Mouse (Mus musculus): Measurements from ENCODE around the gene Dhcr24. TPM values are rescaled to one million over a fixed set of nuclear protein-coding genes. Genes with fewer than 3 reads are reported as not detected.

Dhcr24 gene
- polyA plus RNA-seq, 1 experiment: 55.7 TPM

DNA sequence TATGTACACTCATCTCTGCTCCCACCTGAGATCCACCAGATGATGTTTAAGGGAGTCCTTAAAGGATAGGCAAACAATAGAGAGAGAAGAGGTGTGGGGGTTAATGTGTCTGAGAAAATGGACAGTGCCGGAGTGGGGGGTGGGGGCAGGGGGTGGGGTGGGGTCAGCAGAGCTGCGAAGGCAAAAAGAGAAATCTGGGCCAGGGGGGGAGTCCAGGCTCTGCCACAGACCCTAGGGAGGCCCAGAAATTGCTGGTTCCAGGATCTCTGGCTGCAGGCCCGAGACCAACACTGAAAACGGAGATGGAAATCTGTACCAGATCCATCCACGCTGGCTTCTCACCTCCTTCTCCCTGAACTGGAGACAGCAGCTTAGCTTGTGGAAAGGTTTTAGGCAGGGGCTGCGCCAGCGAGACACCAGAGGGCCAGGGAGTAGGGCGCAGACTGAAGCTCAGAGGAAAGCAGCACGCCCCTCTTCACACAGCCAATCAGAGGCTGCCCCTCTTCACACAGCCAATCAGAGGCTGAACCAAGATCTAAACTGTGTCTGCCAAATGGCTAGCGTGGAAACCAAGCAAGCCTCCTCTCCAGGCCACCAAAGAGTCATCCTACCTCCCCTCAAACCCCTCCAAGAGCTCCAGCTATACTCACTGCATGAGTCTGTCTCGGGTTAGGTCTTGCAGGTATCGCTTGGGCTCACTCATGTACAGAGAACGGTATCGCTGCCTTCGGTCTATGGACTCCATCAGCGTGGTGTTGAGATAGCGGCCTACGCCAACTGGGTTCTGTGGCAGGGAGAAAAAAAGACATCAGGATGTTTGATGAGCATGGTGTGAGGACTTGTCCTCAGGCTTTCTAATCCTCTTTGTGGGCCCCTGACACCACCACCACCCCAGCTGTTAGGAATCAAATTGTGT, 46.1 kb downstream of the Dhcr24 start:
- no peak for DNase-seq (ENCODE audit: low spot score)

DNA sequence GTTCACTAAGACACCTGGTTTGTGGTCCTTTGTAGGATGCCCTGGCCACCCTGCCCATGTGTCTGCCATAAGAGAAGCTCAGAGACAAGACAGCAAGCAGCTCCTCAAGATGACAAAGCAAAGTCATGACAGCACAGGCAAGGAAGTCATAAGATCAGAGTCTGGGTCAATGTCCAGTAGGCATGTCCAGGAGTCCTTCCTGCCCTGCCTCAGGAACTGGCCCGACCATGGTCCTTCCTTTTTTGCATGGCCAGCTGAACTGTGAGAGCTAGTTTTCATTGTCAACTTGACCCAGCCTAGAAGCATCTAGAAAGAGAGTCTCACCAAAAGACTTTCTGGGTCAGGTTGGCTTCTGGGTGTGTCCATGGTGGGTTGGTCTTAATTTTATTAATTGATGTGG, 47.1 kb downstream of the Dhcr24 start:
- DNase-seq (ENCODE audit: low spot score): no peak

DNA sequence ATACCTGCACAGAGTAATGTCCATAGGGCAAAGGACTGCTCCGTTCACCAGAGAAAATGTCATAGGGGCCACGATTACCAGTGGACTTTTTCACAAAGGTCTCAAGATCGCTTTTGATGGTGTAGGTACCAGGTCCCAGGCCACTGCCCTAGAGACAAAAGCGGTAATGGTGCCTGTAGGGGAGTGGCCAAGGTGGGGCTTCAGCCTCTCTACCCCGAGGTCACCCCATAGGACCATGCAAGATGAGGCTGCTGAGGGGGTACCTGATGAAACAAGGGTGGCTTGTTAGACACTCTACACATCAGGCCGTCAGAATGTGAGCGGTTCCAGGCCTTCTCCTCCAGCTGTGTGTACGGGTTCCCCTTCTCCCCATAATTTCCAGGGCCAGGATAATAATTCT, 52.3 kb downstream of the Dhcr24 start:
- DNase-seq (ENCODE audit: low spot score): no peak

DNA sequence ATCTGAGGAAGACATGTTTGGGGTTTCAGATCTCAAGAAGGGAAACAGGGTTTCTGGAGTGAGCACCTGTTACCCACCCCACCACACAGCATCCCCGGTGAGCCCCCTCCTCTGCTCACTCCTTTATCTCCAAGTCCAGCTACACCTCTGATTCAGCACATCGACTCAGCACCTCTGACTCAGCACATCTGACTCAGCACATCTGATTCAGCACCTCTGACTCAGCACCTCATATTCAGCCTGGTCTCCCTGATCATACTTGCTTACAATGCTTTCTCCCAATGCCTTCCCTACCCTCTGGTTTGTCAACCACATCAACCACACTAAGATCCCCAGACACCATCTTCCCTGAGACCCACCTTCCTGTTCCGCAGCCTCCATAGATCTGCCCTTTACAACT, 52.7 kb downstream of the Dhcr24 start:
- no peak for DNase-seq (ENCODE audit: low spot score)

DNA sequence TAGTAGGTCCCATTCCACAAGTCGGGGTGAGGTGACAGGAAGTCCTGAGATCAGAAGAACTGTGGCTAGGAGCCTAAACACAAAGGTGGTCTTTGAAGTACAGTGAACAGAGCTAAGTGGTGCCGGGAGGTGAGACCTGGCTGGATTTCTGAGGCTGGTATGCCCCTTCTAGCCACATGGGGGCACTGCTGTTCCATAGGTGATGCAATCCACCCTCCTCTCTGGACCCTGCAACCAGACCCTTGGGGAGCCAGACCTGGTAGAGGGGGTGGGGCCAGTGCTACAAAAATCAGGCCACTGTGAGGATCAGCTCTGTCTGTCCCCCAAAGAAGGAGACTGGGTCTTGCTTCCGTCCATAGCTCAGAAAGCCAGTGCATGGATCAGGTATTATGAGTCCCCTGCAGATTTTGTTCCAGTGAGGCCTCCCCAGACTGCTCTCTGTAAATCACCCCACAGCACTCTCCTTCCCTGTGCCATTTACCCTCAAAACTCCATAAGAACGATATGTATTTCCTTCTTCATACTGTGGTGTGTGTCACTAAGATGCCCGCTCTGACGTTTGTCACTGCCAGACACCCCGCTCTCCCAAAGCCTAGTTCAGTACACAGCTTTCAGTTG, 53.5 kb downstream of the Dhcr24 start:
- peak; percentile 40 for DNase-seq (ENCODE audit: low spot score)

DNA sequence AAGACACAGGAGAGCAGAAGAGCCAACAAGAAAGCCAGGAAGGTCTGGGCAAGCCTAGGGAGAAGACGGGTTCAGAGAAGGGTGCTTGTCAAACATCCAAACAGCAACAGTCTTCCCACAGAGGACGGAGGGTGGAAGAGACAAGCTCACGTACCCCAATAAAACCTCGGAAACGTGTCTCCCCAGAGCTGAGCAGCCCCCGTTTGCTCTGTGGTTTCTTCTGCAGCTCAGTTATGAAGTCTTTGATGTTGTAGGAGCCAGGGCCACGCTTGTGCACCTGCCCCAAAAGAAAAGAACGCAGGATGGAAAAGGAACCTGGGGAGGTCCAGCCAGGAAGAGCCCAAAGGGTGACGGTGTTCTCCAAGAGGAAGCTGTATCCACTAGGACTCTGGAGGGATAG, 54.0 kb downstream of the Dhcr24 start:
- no peak for DNase-seq (ENCODE audit: low spot score)

DNA sequence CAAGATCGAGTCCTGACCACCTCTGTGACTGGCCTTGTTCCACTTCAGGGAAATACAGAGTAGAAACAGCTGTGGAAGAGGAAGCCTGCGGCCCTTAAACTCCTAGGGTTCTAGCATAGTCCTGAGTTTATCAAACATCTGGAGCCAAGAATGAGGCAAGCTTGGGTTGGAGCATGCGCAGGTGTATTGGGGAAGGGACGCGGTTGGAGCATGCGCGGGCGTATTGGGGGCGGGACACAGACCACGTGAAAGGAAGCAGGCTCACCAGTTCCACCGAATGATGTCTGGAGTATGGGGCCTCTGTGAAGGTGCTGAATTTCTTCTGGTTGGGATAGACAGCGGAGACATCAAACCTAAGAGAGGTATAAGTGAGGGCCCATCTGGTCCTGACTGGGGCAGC, 54.8 kb downstream of the Dhcr24 start:
- no peak for DNase-seq (ENCODE audit: low spot score)

DNA sequence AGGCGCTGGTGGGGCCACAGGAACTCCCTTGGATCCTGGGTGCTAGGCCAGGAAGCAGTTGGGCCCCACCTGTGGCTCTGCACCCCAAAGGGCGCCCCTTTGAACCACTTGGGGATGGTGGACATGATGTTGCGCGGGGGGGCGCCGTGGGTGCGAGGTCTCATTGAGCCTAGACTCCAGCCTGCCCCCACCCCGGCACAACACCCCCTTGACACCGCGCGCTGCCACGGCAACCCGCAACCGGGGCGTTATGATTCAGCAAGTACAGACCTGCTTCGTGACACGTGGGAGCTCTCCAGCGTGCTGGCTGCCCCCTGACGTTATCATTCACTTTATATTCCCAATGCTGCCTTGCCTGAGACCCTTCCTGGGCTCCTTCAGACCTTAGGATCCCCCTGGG, 56.2 kb downstream of the Dhcr24 start, which contains the start of gene Lexm:
Gene Lexm (minus strand): TSS at position 186 of the 400 bp plus-strand sequence.
- DNase-seq (ENCODE audit: low spot score): no peak

DNA sequence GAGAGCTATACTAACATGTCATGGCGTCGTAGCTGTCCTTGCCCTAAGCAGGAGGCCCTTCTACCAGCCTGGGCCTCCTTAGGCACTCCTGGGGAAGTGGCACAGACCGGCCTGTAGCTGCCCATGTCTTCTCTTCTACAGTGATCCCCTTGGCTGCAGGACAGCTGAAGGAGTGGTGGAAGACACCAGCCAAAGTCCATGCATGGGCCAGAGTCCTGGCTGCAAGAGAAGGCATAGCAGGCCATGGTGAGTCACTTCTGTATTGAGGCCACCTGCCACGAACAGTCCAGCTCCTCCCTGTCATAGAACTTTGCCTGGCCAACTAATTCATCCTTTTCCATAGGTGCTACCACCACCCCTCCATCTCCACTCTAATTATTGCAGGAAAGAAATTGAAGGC, 58.1 kb downstream of the Dhcr24 start:
- no peak for DNase-seq (ENCODE audit: low spot score)

DNA sequence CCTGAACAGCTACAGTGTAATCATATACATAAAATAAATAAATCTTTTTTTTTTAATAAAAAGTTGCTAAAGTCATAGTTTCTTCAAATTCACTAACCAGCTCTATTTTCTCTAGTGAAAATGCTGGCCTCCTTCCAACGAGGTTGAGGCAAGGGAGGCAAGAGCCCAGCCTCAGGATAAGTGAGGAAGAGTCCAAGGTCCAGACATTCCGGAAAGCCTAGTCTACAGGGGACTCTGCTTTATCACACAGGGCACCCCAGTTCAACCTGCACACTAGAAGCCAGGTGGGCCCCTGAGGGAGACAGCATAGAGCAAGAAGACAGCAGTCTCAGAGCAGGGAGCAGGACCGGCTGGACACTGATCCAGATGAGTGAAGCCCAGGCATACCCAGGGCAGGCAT, 60.6 kb downstream of the Dhcr24 start:
- DNase-seq (ENCODE audit: low spot score): no peak

DNA sequence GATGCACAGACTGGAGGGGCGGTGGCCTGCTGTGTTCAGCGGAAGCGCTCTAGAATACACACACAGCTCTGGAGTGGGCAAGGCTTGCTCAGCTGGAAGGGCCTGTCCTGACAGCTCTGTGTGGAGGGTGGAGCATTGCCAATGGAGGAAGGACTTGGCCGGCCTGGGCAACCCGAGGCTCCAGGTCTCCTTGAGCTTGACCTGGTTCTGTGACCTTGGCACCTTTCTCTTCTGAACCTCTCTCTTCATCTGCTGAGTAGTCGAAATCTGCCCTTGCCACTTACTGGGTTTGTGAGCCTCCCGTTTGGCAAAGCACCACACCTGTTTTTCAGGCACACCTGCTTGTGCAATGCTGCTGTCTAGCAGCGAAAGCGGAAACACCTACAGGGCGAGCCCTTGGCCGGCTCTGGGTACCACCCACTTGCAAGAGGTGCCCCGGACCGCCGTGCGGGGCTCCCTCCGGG, 61.2 kb downstream of the Dhcr24 start, which contains the start of gene Ttc22:
Gene Ttc22 (plus strand): TSS at position 403 of the 464 bp plus-strand sequence.
- DNase-seq (ENCODE audit: low spot score): peak; percentile 59

DNA sequence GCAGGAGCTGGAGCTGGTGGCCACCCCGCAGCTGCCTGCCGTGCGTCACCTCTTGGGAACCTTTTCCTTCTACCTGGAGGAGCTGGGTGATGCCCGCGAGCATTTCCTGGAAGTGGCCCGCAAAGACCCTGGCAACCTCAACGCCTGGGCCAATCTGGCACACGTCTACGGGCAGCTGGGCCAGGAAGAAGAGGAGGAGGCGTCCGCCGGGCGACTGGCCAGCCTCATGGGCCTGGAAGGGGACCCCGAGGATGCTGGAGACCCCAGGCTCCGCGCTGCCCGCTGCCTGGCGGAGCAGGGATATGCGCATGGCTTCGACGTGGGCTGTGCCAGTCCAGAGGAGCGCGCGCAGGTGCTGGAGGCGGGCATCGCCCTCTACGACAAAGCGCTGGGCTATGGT, 61.9 kb downstream of the Dhcr24 start:
- no peak for DNase-seq (ENCODE audit: low spot score)

DNA sequence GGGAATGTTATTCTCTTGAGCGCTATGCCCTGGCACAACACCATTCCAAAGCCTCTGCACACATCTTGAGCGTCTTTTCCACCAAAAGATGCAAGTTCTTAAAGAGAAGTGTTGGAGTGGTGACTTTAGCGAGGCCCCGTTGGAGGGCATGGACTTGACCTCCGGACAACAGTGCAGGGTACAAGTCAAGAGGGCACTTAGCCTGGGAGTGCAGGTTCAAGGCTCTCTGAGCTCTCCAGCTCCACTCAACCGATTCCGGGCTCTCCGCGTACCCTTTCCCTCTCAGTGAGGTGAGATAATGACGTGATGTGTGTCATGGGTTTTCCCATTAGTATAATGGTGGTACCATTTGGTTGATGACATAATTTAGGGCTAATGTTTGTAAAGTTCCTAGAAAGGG, 63.4 kb downstream of the Dhcr24 start:
- no peak for DNase-seq (ENCODE audit: low spot score)

DNA sequence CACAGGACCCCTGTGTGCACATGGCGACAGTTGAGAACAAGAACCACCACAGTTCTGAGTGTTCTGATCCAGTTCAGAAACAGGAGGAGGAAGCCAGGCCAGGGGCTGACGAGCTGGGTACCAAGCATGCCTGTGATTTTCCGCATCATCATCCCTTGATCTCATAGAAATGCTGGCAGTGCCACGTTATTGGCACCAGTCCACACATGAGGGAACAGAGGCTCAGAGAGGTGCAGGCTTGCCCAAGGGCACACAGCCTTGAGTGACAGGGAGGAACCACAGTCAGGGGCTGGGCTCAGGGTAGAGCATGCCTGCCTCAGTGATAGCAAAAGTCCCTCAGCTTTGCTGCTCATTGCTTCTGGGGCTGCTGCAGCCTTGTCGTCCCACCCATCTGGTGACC, 67.0 kb downstream of the Dhcr24 start:
- DNase-seq (ENCODE audit: low spot score): no peak

DNA sequence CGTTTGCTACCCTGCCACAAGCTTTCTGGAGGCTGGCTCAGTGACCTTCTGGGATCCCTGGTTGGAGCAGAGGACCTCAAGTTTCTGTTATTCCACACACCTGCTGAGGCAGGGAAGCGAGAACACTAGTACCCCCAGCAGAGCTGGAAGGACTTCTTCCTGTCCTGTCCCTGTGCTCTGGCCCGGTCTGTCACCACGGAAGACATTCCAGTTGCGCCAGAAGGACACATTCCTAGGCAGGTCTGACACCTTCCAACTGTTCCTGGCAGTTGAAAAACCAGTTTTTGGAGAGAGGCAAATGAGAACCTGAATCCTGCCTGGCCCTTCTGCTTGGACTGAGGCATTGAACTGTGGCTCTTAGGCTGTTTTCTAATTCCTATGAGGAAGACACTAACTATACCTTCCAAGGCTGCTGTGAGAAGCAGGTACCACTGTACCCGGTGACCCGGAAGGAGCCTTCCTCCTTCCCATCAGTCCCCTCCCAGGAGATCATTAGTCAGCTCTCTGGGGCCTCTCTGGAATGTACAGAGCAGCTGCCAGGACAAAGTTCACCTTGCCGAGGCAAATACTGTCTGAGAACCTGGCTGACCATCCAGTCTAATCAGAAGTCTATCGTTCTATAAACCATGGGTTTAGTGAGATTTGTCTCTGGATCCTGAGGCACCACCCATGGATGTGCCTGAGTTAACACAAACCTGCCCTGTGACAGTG, 68.0 kb downstream of the Dhcr24 start:
- DNase-seq (ENCODE audit: low spot score): no peak

DNA sequence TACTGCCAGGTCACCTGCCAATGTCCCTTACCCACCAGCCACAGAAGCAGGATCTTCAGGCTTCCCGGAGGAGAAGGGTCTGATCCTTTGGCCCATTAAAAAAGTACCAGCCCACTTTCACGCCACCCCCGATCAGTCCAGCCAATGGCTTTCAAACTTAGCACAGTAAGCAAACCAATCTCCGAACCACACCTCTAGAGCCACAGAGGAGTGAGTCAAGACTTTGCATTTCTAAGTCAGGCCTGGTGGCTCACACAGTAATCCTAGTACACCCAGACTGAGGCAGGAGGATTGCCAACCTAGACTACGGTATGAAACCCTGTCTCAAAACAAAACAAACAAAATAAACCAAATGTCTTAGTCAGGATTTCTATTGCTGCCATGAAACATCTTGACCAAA, 68.5 kb downstream of the Dhcr24 start:
- DNase-seq (ENCODE audit: low spot score): no peak

DNA sequence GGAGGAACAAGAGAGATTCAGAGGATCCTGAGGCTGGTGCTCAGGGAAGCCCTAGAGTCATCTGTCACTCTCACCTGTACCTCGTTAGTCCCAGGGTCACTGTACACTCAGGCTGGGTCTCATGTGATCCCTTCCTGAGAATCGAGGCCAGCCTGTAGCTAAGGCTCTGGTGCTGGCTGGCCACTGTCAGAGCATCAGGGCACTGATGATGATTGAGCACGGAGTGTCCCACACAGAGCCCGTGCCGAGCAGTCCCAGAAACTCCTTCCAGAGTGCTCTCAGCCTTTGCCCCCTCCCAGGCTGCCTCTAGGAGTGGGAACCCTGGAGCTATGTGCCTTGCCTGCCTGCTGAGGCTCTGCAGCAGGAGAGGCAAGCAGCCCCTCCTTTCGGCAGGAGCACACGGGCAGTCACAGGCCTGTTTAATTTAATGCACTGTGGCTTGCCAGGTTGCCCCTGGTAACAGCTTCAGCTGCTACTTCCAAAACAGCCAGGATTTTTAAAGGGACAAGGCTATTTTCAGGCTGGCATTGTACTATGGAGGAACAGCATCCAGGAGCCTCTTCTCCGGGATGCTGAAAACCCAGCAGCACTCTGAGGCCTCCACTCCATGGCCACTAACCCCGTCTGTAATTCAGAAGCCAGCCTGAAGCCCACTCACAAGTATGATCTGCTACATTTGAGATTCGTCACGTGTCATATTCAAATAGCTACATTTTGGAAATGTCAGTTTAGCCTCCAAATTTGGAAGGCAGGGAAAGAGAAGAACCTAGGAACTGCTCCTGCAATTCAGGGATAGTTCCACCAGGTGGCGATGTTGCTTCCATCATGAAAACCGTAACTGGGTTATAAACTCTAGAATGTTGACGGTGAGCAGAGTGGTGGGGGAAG, 69.7 kb downstream of the Dhcr24 start:
- DNase-seq (ENCODE audit: low spot score): no peak

DNA sequence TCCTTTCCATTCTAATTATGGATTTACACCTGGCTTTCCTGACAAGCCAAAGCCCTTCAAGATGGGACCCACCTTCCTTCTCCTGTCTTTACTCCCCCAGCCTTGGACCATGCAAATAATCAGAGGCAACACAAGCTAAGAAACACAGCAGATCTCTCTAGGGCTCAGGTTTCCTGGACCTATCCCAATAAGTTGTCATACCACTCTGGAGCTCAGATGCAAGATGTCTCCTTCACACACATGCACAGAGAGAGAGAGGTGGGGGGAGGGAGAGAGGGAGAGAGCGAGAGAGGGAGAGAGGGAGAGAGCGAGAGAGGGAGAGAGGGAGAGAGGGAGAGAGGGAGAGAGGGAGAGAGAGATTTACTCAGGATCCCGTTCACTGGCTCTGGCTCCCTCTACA, 71.5 kb downstream of the Dhcr24 start:
- DNase-seq (ENCODE audit: low spot score): no peak

DNA sequence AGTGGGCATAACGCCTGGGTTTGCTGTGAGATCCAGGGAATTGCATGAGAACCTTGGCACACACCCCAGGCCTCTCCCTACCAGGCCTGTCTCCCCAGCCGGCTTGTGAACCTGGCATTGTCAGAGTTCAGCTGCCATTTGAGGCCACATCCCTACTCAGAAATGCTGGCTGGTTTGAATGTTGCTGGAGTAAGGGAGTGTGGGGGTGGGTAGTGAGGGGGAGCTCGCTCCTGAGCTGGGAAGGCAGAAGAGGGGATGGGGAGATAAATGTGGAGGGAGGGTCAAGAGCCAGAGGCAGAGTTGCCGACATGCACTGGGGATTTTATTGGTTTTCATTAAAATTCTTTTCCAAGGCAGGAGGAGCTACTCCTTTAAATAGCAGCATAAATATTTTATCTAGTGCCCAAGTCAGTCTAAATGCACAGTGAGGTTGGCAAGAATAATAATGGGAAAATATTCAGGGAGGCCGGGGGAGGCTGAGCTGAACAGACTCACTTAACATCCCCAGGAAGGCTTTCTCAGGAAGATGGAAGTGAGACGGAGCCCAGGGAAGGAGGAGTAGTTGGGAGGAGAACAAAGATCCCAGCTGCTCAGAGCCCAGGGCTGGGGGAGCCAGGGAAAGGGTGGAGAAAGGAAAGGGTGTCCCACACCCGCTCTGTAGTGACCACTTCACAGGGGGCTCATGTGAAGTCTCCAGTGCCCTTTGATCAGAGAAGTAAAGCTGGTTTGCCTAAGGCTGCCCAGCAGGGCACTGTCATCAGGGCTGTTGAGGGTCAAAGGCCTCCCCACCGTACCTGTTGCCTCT, 72.6 kb downstream of the Dhcr24 start:
- DNase-seq (ENCODE audit: low spot score): no peak

DNA sequence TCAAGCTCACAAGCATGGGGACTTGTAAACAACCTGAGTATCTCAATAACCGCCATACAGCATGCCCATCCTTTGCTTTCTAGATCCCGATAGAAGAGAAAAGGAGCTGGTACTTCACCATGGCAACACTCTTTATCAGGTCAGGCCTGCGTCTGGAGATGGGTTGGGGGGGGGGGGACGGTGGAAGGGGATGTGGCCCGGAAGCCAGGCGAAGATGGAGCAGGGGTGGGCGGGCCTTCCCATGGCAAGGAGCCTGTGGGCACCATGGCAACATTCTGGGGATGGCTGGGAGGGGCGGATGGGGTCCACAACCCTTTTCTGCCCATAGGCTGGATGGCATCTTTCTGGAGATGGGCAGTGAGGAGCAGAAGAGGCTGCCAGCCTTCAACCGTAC, 73.2 kb downstream of the Dhcr24 start:
- no peak for DNase-seq (ENCODE audit: low spot score)
